Mouse (Mus musculus): Measurements from ENCODE around the gene Fam57b. TPM values are rescaled to one million over a fixed set of nuclear protein-coding genes. Genes with fewer than 3 reads are reported as not detected.

The Fam57b gene
- total RNA-seq, 1 experiment, result 1.9 TPM

DNA sequence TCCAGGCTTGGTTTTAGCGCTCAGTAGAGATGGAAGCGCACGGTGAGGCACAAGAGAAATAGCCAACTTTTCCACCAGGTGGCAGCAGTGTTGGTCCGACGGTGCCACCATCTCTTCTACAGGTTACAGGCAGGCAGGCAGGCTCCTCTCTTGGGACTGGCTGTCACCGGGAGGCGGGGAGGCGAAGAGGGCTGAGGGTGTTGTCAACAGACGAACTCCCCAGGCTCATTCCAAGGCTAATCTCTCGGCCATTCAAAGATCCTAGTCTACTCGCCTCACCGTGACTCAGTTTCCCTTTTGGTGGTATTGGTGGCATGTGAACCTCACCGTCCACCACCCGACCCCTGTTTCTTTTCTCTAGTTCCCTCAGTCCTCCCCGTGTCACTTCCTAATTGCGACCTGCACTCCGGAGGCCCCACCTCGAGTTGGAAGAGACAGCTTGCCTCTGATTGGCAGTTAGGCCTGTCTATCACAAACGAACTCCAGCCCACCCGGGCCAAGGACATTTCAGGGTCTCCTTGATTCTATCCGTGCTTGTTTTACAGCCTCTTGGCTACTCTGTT lies 34.6 kb downstream of the Fam57b start:
- Histone ChIP-seq H3K27ac (ENCODE audit: insufficient read depth, low read depth, low read length, poor library complexity, severe bottlenecking) (0 out of 2 replicates have a peak overlapping the region, but pooled peaks have one; percentile 37), H3K9me3 (ENCODE audit: control insufficient read depth, insufficient read depth, low read depth, low read length) (no peaks in the 10 kb centered on the region), H3K36me3 (ENCODE audit: control insufficient read depth, insufficient read depth, low read length, poor library complexity, severe bottlenecking) (no peaks in the 10 kb centered on the region), H3K4me3 (ENCODE audit: insufficient read depth in 1 of 2, low read depth in 1 of 2, low read length in 2 of 2, poor library complexity in 1 of 2, severe bottlenecking in 1 of 2) (peak overlapping the region; percentile 72 to 81), H3K4me1 (ENCODE audit: control insufficient read depth in 2 of 2, insufficient read depth in 2 of 2, low read length in 2 of 2, poor library complexity in 1 of 2) (peaks cover 2 to 13% of the 10 kb centered on the region in 2 experiments; a peak in 1 of 4 replicates), H3K9ac (ENCODE audit: insufficient read depth, low read depth, low read length, poor library complexity, severe bottlenecking) (peak overlapping the region; percentile 72)
- TF ChIP-seq ZC3H11A (IDR thresholded peaks at IDR 0.05; ENCODE audit: borderline replicate concordance, low read depth, low read length) (peak; percentile 81; the same call in 1 of the 2 replicates), CHD2 (IDR thresholded peaks at IDR 0.05; ENCODE audit: low read depth, low read length) (no peak; the same call in 1 of the 2 replicates), ZNF384 (IDR thresholded peaks at IDR 0.05; ENCODE audit: low read depth, low read length) (0 out of 2 replicates have a peak, but pooled peaks have one; percentile 36), HCFC1 (IDR thresholded peaks at IDR 0.05; ENCODE audit: borderline replicate concordance, insufficient read depth, low read length) (peak; percentile 53; the same call in 1 of the 2 replicates), MAFK (IDR thresholded peaks at IDR 0.05; ENCODE audit: insufficient read depth, low read depth, low read length) (no peak)
- in situ Hi-C loops (cut with MboI; ENCODE audit: low sequenced_read_pairs in 2 of 2, unreplicated experiment in 2 of 2), result loop anchor here in 1 of 2 experiments (10.0 kb wide), 1 partner anchor 273 kb away; no protein-coding TSS in a partner anchor
- peak; percentile 96 for DNase-seq (ENCODE audit: low read depth, low spot score)

DNA sequence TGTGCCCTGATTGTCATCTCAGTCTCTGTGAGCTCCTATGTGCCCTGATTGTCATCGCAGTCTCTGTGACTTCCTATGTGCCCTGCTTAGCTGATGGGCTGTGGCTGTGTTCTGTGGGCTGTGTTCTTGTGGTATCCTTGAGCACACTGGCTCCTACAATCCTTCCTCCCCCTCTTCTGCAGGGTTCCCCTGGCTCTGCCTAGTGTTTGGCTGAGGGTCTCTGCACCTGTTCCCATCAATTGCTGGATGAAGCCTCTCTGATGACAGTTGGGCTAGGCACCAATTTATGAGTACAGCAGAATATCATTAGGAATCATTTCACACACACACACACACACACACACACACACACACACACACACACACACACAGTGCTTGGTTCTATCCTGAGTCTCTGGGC lies 35.8 kb downstream of the Fam57b start:
- Histone ChIP-seq H3K36me3 (ENCODE audit: control insufficient read depth, insufficient read depth, low read length, poor library complexity, severe bottlenecking) (no peaks in the 10 kb centered on the region), H3K9me3 (ENCODE audit: control insufficient read depth, insufficient read depth, low read depth, low read length) (no peaks in the 10 kb centered on the region), H3K9ac (ENCODE audit: insufficient read depth, low read depth, low read length, poor library complexity, severe bottlenecking) (no peak overlapping the region), H3K4me1 (ENCODE audit: control insufficient read depth in 2 of 2, insufficient read depth in 2 of 2, low read length in 2 of 2, poor library complexity in 1 of 2) (peaks cover 2 to 13% of the 10 kb centered on the region in 2 experiments; a peak in 1 of 4 replicates), H3K27ac (ENCODE audit: insufficient read depth, low read depth, low read length, poor library complexity, severe bottlenecking) (no peak overlapping the region), H3K4me3 (ENCODE audit: insufficient read depth in 1 of 2, low read depth in 1 of 2, low read length in 2 of 2, poor library complexity in 1 of 2, severe bottlenecking in 1 of 2) (no peak overlapping the region)
- TF ChIP-seq ZNF384 (IDR thresholded peaks at IDR 0.05; ENCODE audit: low read depth, low read length), result no peak
- no peak for TF ChIP-seq HCFC1 (IDR thresholded peaks at IDR 0.05; ENCODE audit: borderline replicate concordance, insufficient read depth, low read length)
- TF ChIP-seq ZC3H11A (IDR thresholded peaks at IDR 0.05; ENCODE audit: borderline replicate concordance, low read depth, low read length), result no peak
- TF ChIP-seq MAFK (IDR thresholded peaks at IDR 0.05; ENCODE audit: insufficient read depth, low read depth, low read length), result no peak
- no peak for TF ChIP-seq CHD2 (IDR thresholded peaks at IDR 0.05; ENCODE audit: low read depth, low read length)
- in situ Hi-C loops (cut with MboI; ENCODE audit: low sequenced_read_pairs in 2 of 2, unreplicated experiment in 2 of 2), result loop anchor here in 1 of 2 experiments (10.0 kb wide), 1 partner anchor 272 kb away; no protein-coding TSS in a partner anchor
- DNase-seq (ENCODE audit: low read depth, low spot score), result no peak

DNA sequence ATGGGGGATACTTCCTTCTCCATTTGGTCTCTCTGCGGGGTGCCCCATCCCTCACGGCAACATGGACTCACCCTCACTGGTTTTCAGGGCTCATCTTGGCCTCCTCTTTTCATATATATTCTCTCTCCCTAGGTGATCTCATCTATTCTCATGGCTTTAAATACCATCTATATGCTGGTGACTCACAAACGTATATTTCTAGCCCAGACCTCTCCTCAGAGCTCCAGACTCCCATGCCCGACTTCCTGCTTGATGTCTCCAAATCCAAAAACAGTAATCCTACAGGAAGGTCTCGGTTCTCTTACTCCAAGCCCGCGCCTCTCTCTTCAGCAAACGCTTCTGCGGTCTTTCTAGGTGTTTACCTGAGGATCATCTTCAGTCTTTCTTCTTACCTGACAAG lies 45.8 kb downstream of the Fam57b start:
- peaks cover 0 to 2% of the 10 kb centered on the region in 2 experiments; a peak in 1 of 4 replicates for H3K4me1 ChIP-seq (ENCODE audit: control insufficient read depth in 2 of 2, insufficient read depth in 2 of 2, low read length in 2 of 2, poor library complexity in 1 of 2)
- H3K9ac ChIP-seq (ENCODE audit: insufficient read depth, low read depth, low read length, poor library complexity, severe bottlenecking), result no peak overlapping the region
- no peaks in the 10 kb centered on the region for H3K36me3 ChIP-seq (ENCODE audit: control insufficient read depth, insufficient read depth, low read length, poor library complexity, severe bottlenecking)
- H3K27ac ChIP-seq (ENCODE audit: insufficient read depth, low read depth, low read length, poor library complexity, severe bottlenecking), result no peak overlapping the region
- no peak for TF ChIP-seq MAFK (IDR thresholded peaks at IDR 0.05; ENCODE audit: insufficient read depth, low read depth, low read length)
- no peak for TF ChIP-seq ZC3H11A (IDR thresholded peaks at IDR 0.05; ENCODE audit: borderline replicate concordance, low read depth, low read length)
- TF ChIP-seq HCFC1 (IDR thresholded peaks at IDR 0.05; ENCODE audit: borderline replicate concordance, insufficient read depth, low read length), result no peak
- TF ChIP-seq CHD2 (IDR thresholded peaks at IDR 0.05; ENCODE audit: low read depth, low read length), result no peak
- no peak for TF ChIP-seq ZNF384 (IDR thresholded peaks at IDR 0.05; ENCODE audit: low read depth, low read length)
- in situ Hi-C loops (cut with MboI; ENCODE audit: low sequenced_read_pairs in 2 of 2, unreplicated experiment in 2 of 2), result no loop called here
- no peak for DNase-seq (ENCODE audit: low read depth, low spot score)
- H3K4me3 ChIP-seq (ENCODE audit: insufficient read depth in 1 of 2, low read depth in 1 of 2, low read length in 2 of 2, poor library complexity in 1 of 2, severe bottlenecking in 1 of 2), result no peak overlapping the region
- no peaks in the 10 kb centered on the region for H3K9me3 ChIP-seq (ENCODE audit: control insufficient read depth, insufficient read depth, low read depth, low read length)

DNA sequence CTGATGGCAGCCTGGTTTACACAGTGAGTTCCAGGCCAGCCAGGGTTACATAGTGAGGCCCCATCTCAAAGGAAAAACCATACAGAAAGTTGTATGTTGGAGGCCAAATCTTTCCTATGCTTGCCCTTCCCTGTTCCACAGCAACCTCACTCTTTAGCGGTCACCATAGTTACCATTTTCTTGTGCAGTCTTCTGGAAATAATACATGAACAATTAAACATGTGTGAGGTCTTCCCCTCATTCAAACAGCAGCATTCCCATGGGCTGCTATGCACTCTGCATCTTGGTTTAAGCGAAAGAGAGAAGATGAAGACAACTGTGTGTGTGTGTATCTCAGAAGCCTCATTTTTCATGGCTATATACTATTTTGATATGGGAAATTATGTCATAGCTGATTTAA lies 48.0 kb downstream of the Fam57b start:
- TF ChIP-seq HCFC1 (IDR thresholded peaks at IDR 0.05; ENCODE audit: borderline replicate concordance, insufficient read depth, low read length) (no peak), ZNF384 (IDR thresholded peaks at IDR 0.05; ENCODE audit: low read depth, low read length) (no peak), ZC3H11A (IDR thresholded peaks at IDR 0.05; ENCODE audit: borderline replicate concordance, low read depth, low read length) (no peak), CHD2 (IDR thresholded peaks at IDR 0.05; ENCODE audit: low read depth, low read length) (no peak), MAFK (IDR thresholded peaks at IDR 0.05; ENCODE audit: insufficient read depth, low read depth, low read length) (no peak)
- in situ Hi-C loops (cut with MboI; ENCODE audit: low sequenced_read_pairs in 2 of 2, unreplicated experiment in 2 of 2), result no loop called here
- H3K36me3 ChIP-seq (ENCODE audit: control insufficient read depth, insufficient read depth, low read length, poor library complexity, severe bottlenecking), result no peaks in the 10 kb centered on the region
- no peak overlapping the region for H3K4me3 ChIP-seq (ENCODE audit: insufficient read depth in 1 of 2, low read depth in 1 of 2, low read length in 2 of 2, poor library complexity in 1 of 2, severe bottlenecking in 1 of 2)
- H3K9me3 ChIP-seq (ENCODE audit: control insufficient read depth, insufficient read depth, low read depth, low read length), result no peaks in the 10 kb centered on the region
- H3K27ac ChIP-seq (ENCODE audit: insufficient read depth, low read depth, low read length, poor library complexity, severe bottlenecking), result no peak overlapping the region
- no peak overlapping the region for H3K9ac ChIP-seq (ENCODE audit: insufficient read depth, low read depth, low read length, poor library complexity, severe bottlenecking)
- no peak for DNase-seq (ENCODE audit: low read depth, low spot score)
- peaks cover 0 to 2% of the 10 kb centered on the region in 2 experiments; a peak in 1 of 4 replicates for H3K4me1 ChIP-seq (ENCODE audit: control insufficient read depth in 2 of 2, insufficient read depth in 2 of 2, low read length in 2 of 2, poor library complexity in 1 of 2)

All from ES-E14 (cell line).